Mouse (Mus musculus): Measurements from ENCODE around the gene Coq2.

Coq2 gene

DNA sequence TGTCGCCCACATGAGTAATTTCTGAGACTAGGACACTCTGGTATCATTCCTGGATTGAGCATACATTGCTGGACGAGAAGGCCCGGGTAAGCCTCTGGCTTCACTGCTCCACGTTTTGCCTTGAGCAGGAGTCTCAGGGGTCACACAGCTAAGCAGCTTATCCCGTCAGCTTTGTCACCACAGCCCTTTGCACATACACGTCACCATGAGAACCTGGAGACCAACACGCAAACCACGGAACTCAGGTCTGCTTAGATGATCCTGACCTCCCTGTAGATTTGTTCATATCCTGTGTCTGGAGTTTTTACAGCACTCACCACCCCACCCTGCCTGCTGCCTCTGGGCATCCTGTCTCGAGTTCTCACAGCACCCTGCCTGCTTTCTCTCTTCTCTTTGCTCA lies 54.0 kb downstream of the Coq2 start:
- DNase-seq (ENCODE audit: low spot score): no peak

- DNase-seq (ENCODE audit: low spot score): no peak
These were observed 55.2 kb downstream of the Coq2 start for GRCm38 (mm10) chr5:100619586-100620275.

GRCm38 (mm10) chr5:100613896-100614768 lies 60.8 kb downstream of the Coq2 start:
- DNase-seq (ENCODE audit: low spot score): no peak

- no peak for DNase-seq (ENCODE audit: low spot score)
These were observed 67.1 kb downstream of the Coq2 start for GRCm38 (mm10) chr5:100607868-100608267.

GRCm38 (mm10) chr5:100607090-100607762 lies 67.7 kb downstream of the Coq2 start:
- no peak for DNase-seq (ENCODE audit: low spot score)

- DNase-seq (ENCODE audit: low spot score): no peak
These were observed 69.1 kb downstream of the Coq2 start for GRCm38 (mm10) chr5:100605828-100606229.
